Mouse (Mus musculus) gastrocnemius, postnatal 4 days (tissue): ENCODE results near the gene Ccr8. TPM values are rescaled to one million over a fixed set of nuclear protein-coding genes. Genes with fewer than 3 reads are reported as not detected.
"Not testable (repeated sequence)": the region's sequence is repeated elsewhere in the genome, so short reads cannot be mapped to it uniquely, and the experiment has no call there.

Experiments used
- DNase-seq, 2 experiments: peaks; one replicate each; pipeline ENCODE4 v3.0.0; 2021 to 2022; ENCODE audit warnings: low spot score in 2 of 2, mixed read lengths in 2 of 2
- total RNA-seq, 2 experiments: library from RNA; stranded (reverse); gene quantifications; 2 replicates each; pipeline ENCODE4 v1.2.3; 2021

Gene Ccr8
- total RNA-seq, 2 experiments from 2014 or later: not detected

- DNase-seq: no peak
These were observed 2.8 kb upstream of the Ccr8 start for GRCm38 (mm10) chr9:120089125-120089524.

- DNase-seq: no peak
These were observed 828 bp upstream of the Ccr8 start for GRCm38 (mm10) chr9:120091086-120091485.

- no peak for DNase-seq
These were observed 1.8 kb downstream of the Ccr8 start for GRCm38 (mm10) chr9:120093701-120094100.

GRCm38 (mm10) chr9:120095886-120096285 is 4.0 kb downstream of the Ccr8 start:
- no peak for DNase-seq

- peak; percentile 42 to 64 for DNase-seq
These were observed 6.8 kb downstream of the Ccr8 start for GRCm38 (mm10) chr9:120098682-120099081.

- DNase-seq: no peak
These were observed 7.4 kb downstream of the Ccr8 start for GRCm38 (mm10) chr9:120099304-120099703.

- DNase-seq: no peak
These were observed 9.3 kb downstream of the Ccr8 start for GRCm38 (mm10) chr9:120101165-120101564.

GRCm38 (mm10) chr9:120108953-120109352 is 17.0 kb downstream of the Ccr8 start:
- not testable (repeated sequence) for DNase-seq

GRCm38 (mm10) chr9:120110211-120111018 is 18.5 kb downstream of the Ccr8 start, which contains the start of gene Slc25a38:
Gene Slc25a38, plus strand, starts transcription at chr9:120110374.
- DNase-seq: peak; percentile 90 to 96

GRCm38 (mm10) chr9:120111156-120111945 is 19.4 kb downstream of the Ccr8 start:
- DNase-seq: no peak

GRCm38 (mm10) chr9:120112472-120112871 is 20.6 kb downstream of the Ccr8 start:
- no peak for DNase-seq

GRCm38 (mm10) chr9:120113456-120113855 is 21.5 kb downstream of the Ccr8 start:
- no peak for DNase-seq

GRCm38 (mm10) chr9:120114051-120114788 is 22.3 kb downstream of the Ccr8 start:
- no peak for DNase-seq

- DNase-seq: no peak
These were observed 22.9 kb downstream of the Ccr8 start for GRCm38 (mm10) chr9:120114789-120115151.

GRCm38 (mm10) chr9:120115580-120115979 is 23.7 kb downstream of the Ccr8 start:
- no peak for DNase-seq

GRCm38 (mm10) chr9:120116184-120116624 is 24.3 kb downstream of the Ccr8 start:
- no peak for DNase-seq

GRCm38 (mm10) chr9:120118212-120118611 is 26.3 kb downstream of the Ccr8 start:
- no peak for DNase-seq

GRCm38 (mm10) chr9:120120503-120120902 is 28.6 kb downstream of the Ccr8 start:
- no peak for DNase-seq

- DNase-seq: no peak
These were observed 35.0 kb downstream of the Ccr8 start for GRCm38 (mm10) chr9:120126868-120127267.

GRCm38 (mm10) chr9:120127538-120128251 is 35.8 kb downstream of the Ccr8 start, which contains the start of gene Rpsa:
Gene Rpsa, plus strand, starts transcription at chr9:120127689.
- DNase-seq: peak; percentile 90 to 96

- DNase-seq: no peak
These were observed 37.4 kb downstream of the Ccr8 start for GRCm38 (mm10) chr9:120129276-120129675.
